Mouse (Mus musculus): ENCODE measurements around the gene Dennd1a.

The Dennd1a gene

GRCm38 (mm10) chr2:37883214-37883613 is 404.0 kb downstream of the Dennd1a start:
- DNase-seq (ENCODE audit: low read depth, low spot score) = no peak

- DNase-seq (ENCODE audit: low read depth, low spot score) = no peak
Observed at GRCm38 (mm10) chr2:37881262-37881913, 405.8 kb downstream of the Dennd1a start.

- DNase-seq (ENCODE audit: low read depth, low spot score) = no peak
Observed at GRCm38 (mm10) chr2:37879697-37880096, 407.5 kb downstream of the Dennd1a start.

- DNase-seq (ENCODE audit: low read depth, low spot score) = no peak
Observed at GRCm38 (mm10) chr2:37872791-37873190, 414.4 kb downstream of the Dennd1a start.

- no peak for DNase-seq (ENCODE audit: low read depth, low spot score)
Observed at GRCm38 (mm10) chr2:37869628-37870027, 417.6 kb downstream of the Dennd1a start.

GRCm38 (mm10) chr2:37867387-37867786 is 419.8 kb downstream of the Dennd1a start:
- no peak for DNase-seq (ENCODE audit: low read depth, low spot score)

GRCm38 (mm10) chr2:37857472-37857871 is 429.7 kb downstream of the Dennd1a start:
- no peak for DNase-seq (ENCODE audit: low read depth, low spot score)

GRCm38 (mm10) chr2:37856955-37857354 is 430.2 kb downstream of the Dennd1a start:
- DNase-seq (ENCODE audit: low read depth, low spot score) = no peak

GRCm38 (mm10) chr2:37855226-37855625 is 432.0 kb downstream of the Dennd1a start:
- no peak for DNase-seq (ENCODE audit: low read depth, low spot score)

- DNase-seq (ENCODE audit: low read depth, low spot score) = no peak
Observed at GRCm38 (mm10) chr2:37853878-37854435, 433.2 kb downstream of the Dennd1a start.

GRCm38 (mm10) chr2:37850626-37851025 is 436.6 kb downstream of the Dennd1a start:
- DNase-seq (ENCODE audit: low read depth, low spot score) = no peak

GRCm38 (mm10) chr2:37849357-37849756 is 437.8 kb downstream of the Dennd1a start:
- DNase-seq (ENCODE audit: low read depth, low spot score) = no peak

- peak; percentile 2 for DNase-seq (ENCODE audit: low read depth, low spot score)
Observed at GRCm38 (mm10) chr2:37842719-37843118, 444.5 kb downstream of the Dennd1a start.

- DNase-seq (ENCODE audit: low read depth, low spot score) = no peak
Observed at GRCm38 (mm10) chr2:37842151-37842569, 445.0 kb downstream of the Dennd1a start.

GRCm38 (mm10) chr2:37839922-37840321 is 447.3 kb downstream of the Dennd1a start:
- DNase-seq (ENCODE audit: low read depth, low spot score) = no peak

- DNase-seq (ENCODE audit: low read depth, low spot score) = no peak
Observed at GRCm38 (mm10) chr2:37838202-37838984, 448.8 kb downstream of the Dennd1a start.

- no peak for DNase-seq (ENCODE audit: low read depth, low spot score)
Observed at GRCm38 (mm10) chr2:37837542-37837941, 449.6 kb downstream of the Dennd1a start.

- no peak for DNase-seq (ENCODE audit: low read depth, low spot score)
Observed at GRCm38 (mm10) chr2:37836926-37837325, 450.3 kb downstream of the Dennd1a start.

- no peak for DNase-seq (ENCODE audit: low read depth, low spot score)
Observed at GRCm38 (mm10) chr2:37832253-37832652, 454.9 kb downstream of the Dennd1a start.

GRCm38 (mm10) chr2:37829758-37830275 is 457.4 kb downstream of the Dennd1a start:
- DNase-seq (ENCODE audit: low read depth, low spot score) = no peak

- no peak for DNase-seq (ENCODE audit: low read depth, low spot score)
Observed at GRCm38 (mm10) chr2:37823826-37824225, 463.4 kb downstream of the Dennd1a start.

- no peak for DNase-seq (ENCODE audit: low read depth, low spot score)
Observed at GRCm38 (mm10) chr2:37822122-37822521, 465.1 kb downstream of the Dennd1a start.
